Mouse (Mus musculus): ENCODE data around the gene Gse1. TPM values are rescaled to one million over a fixed set of nuclear protein-coding genes. Genes with fewer than 3 reads are reported as not detected.

The Gse1 gene
- polyA plus RNA-seq, 1 experiment from 2014 or later = 6.9 TPM

GRCm38 (mm10) chr8:120412357-120412756 lies 184.1 kb downstream of the Gse1 start:
- Histone ChIP-seq H3K4me3 (replicated peaks; ENCODE audit: low read length) (no peak overlapping the region), H3K27me3 (ENCODE audit: control insufficient read depth, insufficient read depth, low read length) (no peaks in the 10 kb centered on the region), H3K9me3 (replicated peaks; ENCODE audit: control insufficient read depth, low read length) (no peaks in the 10 kb centered on the region), H3K36me3 (ENCODE audit: control insufficient read depth, insufficient read depth, low read length) (no peaks in the 10 kb centered on the region), H3K9ac (ENCODE audit: low read length) (0 out of 2 replicates have a peak overlapping the region, but pooled peaks have one; percentile 44), H3K4me1 (ENCODE audit: control insufficient read depth, insufficient read depth, low read length) (peaks cover 58% of the 10 kb centered on the region), H3K27ac (ENCODE audit: low read length) (no peak overlapping the region), H3K4me2 (ENCODE audit: low read depth, low read length) (no peak overlapping the region)
- no peak for ATAC-seq (ENCODE audit: insufficient read depth, low FRiP score)
- WGBS = 80% methylated on average over 4 of the region's 4 CpGs

- H3K36me3 ChIP-seq (ENCODE audit: control insufficient read depth, insufficient read depth, low read length) = no peaks in the 10 kb centered on the region
- H3K27ac ChIP-seq (ENCODE audit: low read length) = no peak overlapping the region
- H3K4me3 ChIP-seq (replicated peaks; ENCODE audit: low read length) = no peak overlapping the region
- no peaks in the 10 kb centered on the region for H3K9me3 ChIP-seq (replicated peaks; ENCODE audit: control insufficient read depth, low read length)
- H3K27me3 ChIP-seq (ENCODE audit: control insufficient read depth, insufficient read depth, low read length) = no peaks in the 10 kb centered on the region
- WGBS = 70% methylated on average over 29 of the region's 29 CpGs
- no peak overlapping the region for H3K4me2 ChIP-seq (ENCODE audit: low read depth, low read length)
- peaks cover 58% of the 10 kb centered on the region for H3K4me1 ChIP-seq (ENCODE audit: control insufficient read depth, insufficient read depth, low read length)
- H3K9ac ChIP-seq (ENCODE audit: low read length) = no peak overlapping the region
- ATAC-seq (ENCODE audit: insufficient read depth, low FRiP score) = no peak
These were observed 184.8 kb downstream of the Gse1 start for GRCm38 (mm10) chr8:120412911-120413625.

- no peak overlapping the region for H3K27ac ChIP-seq (ENCODE audit: low read length)
- no peaks in the 10 kb centered on the region for H3K36me3 ChIP-seq (ENCODE audit: control insufficient read depth, insufficient read depth, low read length)
- WGBS = 75% methylated on average over 6 of the region's 6 CpGs
- H3K27me3 ChIP-seq (ENCODE audit: control insufficient read depth, insufficient read depth, low read length) = no peaks in the 10 kb centered on the region
- no peaks in the 10 kb centered on the region for H3K9me3 ChIP-seq (replicated peaks; ENCODE audit: control insufficient read depth, low read length)
- no peak overlapping the region for H3K9ac ChIP-seq (ENCODE audit: low read length)
- ATAC-seq (ENCODE audit: insufficient read depth, low FRiP score) = no peak
- H3K4me3 ChIP-seq (replicated peaks; ENCODE audit: low read length) = no peak overlapping the region
- H3K4me2 ChIP-seq (ENCODE audit: low read depth, low read length) = no peak overlapping the region
- H3K4me1 ChIP-seq (ENCODE audit: control insufficient read depth, insufficient read depth, low read length) = peaks cover 58% of the 10 kb centered on the region
These were observed 185.4 kb downstream of the Gse1 start for GRCm38 (mm10) chr8:120413626-120413988.

- 76% methylated on average over 4 of the region's 4 CpGs for WGBS
- Histone ChIP-seq H3K36me3 (ENCODE audit: control insufficient read depth, insufficient read depth, low read length) (no peaks in the 10 kb centered on the region), H3K9ac (ENCODE audit: low read length) (no peak overlapping the region), H3K27me3 (ENCODE audit: control insufficient read depth, insufficient read depth, low read length) (no peaks in the 10 kb centered on the region), H3K27ac (ENCODE audit: low read length) (no peak overlapping the region), H3K4me2 (ENCODE audit: low read depth, low read length) (no peak overlapping the region), H3K4me3 (replicated peaks; ENCODE audit: low read length) (no peak overlapping the region), H3K4me1 (ENCODE audit: control insufficient read depth, insufficient read depth, low read length) (peaks cover 55% of the 10 kb centered on the region), H3K9me3 (replicated peaks; ENCODE audit: control insufficient read depth, low read length) (no peaks in the 10 kb centered on the region)
- ATAC-seq (ENCODE audit: insufficient read depth, low FRiP score) = no peak
These were observed 186.0 kb downstream of the Gse1 start for GRCm38 (mm10) chr8:120414216-120414615.

- H3K9me3 ChIP-seq (replicated peaks; ENCODE audit: control insufficient read depth, low read length) = no peaks in the 10 kb centered on the region
- ATAC-seq (ENCODE audit: insufficient read depth, low FRiP score) = no peak
- no peak overlapping the region for H3K4me2 ChIP-seq (ENCODE audit: low read depth, low read length)
- H3K27me3 ChIP-seq (ENCODE audit: control insufficient read depth, insufficient read depth, low read length) = no peaks in the 10 kb centered on the region
- peaks cover 51% of the 10 kb centered on the region for H3K4me1 ChIP-seq (ENCODE audit: control insufficient read depth, insufficient read depth, low read length)
- WGBS = 68% methylated on average over 11 of the region's 11 CpGs
- peak overlapping the region; percentile 98 for H3K27ac ChIP-seq (ENCODE audit: low read length)
- H3K9ac ChIP-seq (ENCODE audit: low read length) = peak overlapping the region; percentile 68; the same call in 1 of the 2 replicates
- H3K4me3 ChIP-seq (replicated peaks; ENCODE audit: low read length) = no peak overlapping the region
- H3K36me3 ChIP-seq (ENCODE audit: control insufficient read depth, insufficient read depth, low read length) = no peaks in the 10 kb centered on the region
These were observed 187.2 kb downstream of the Gse1 start for GRCm38 (mm10) chr8:120415474-120415873.

GRCm38 (mm10) chr8:120416173-120416521 lies 187.9 kb downstream of the Gse1 start:
- H3K9ac ChIP-seq (ENCODE audit: low read length) = peak overlapping the region; percentile 68
- peaks cover 54% of the 10 kb centered on the region for H3K4me1 ChIP-seq (ENCODE audit: control insufficient read depth, insufficient read depth, low read length)

GRCm38 (mm10) chr8:120416522-120417394 lies 188.5 kb downstream of the Gse1 start:
- ATAC-seq (ENCODE audit: insufficient read depth, low FRiP score) = peak; percentile 89
- peak overlapping the region; percentile 17 for H3K4me3 ChIP-seq (replicated peaks; ENCODE audit: low read length)
- H3K27me3 ChIP-seq (ENCODE audit: control insufficient read depth, insufficient read depth, low read length) = no peaks in the 10 kb centered on the region
- no peaks in the 10 kb centered on the region for H3K9me3 ChIP-seq (replicated peaks; ENCODE audit: control insufficient read depth, low read length)
- H3K4me1 ChIP-seq (ENCODE audit: control insufficient read depth, insufficient read depth, low read length) = peaks cover 57% of the 10 kb centered on the region
- no peaks in the 10 kb centered on the region for H3K36me3 ChIP-seq (ENCODE audit: control insufficient read depth, insufficient read depth, low read length)
- H3K4me2 ChIP-seq (ENCODE audit: low read depth, low read length) = peak overlapping the region; percentile 47
- WGBS = 5% methylated on average over 33 of the region's 33 CpGs
- peak overlapping the region; percentile 98 for H3K27ac ChIP-seq (ENCODE audit: low read length)
- peak overlapping the region; percentile 68 for H3K9ac ChIP-seq (ENCODE audit: low read length)

More at GRCm38 (mm10) chr8:120416173-120416521, 187.9 kb downstream of the Gse1 start:
- Histone ChIP-seq H3K36me3 (ENCODE audit: control insufficient read depth, insufficient read depth, low read length) (no peaks in the 10 kb centered on the region), H3K9me3 (replicated peaks; ENCODE audit: control insufficient read depth, low read length) (no peaks in the 10 kb centered on the region), H3K27ac (ENCODE audit: low read length) (peak overlapping the region; percentile 98), H3K27me3 (ENCODE audit: control insufficient read depth, insufficient read depth, low read length) (no peaks in the 10 kb centered on the region), H3K4me3 (replicated peaks; ENCODE audit: low read length) (peak overlapping the region; percentile 17), H3K4me2 (ENCODE audit: low read depth, low read length) (peak overlapping the region; percentile 47)
- WGBS = 30% methylated on average over 8 of the region's 8 CpGs
- peak; percentile 3; the same call in 1 of the 2 replicates for ATAC-seq (ENCODE audit: insufficient read depth, low FRiP score)

- Histone ChIP-seq H3K9ac (ENCODE audit: low read length) (no peak overlapping the region), H3K4me1 (ENCODE audit: control insufficient read depth, insufficient read depth, low read length) (peaks cover 54% of the 10 kb centered on the region), H3K9me3 (replicated peaks; ENCODE audit: control insufficient read depth, low read length) (no peaks in the 10 kb centered on the region), H3K27me3 (ENCODE audit: control insufficient read depth, insufficient read depth, low read length) (no peaks in the 10 kb centered on the region), H3K27ac (ENCODE audit: low read length) (no peak overlapping the region; the same call in 1 of the 2 replicates), H3K4me2 (ENCODE audit: low read depth, low read length) (no peak overlapping the region), H3K36me3 (ENCODE audit: control insufficient read depth, insufficient read depth, low read length) (no peaks in the 10 kb centered on the region), H3K4me3 (replicated peaks; ENCODE audit: low read length) (no peak overlapping the region)
- no peak for ATAC-seq (ENCODE audit: insufficient read depth, low FRiP score)
- WGBS = 45% methylated on average over 5 of the region's 5 CpGs
These were observed 189.9 kb downstream of the Gse1 start for GRCm38 (mm10) chr8:120418188-120418587.

- ATAC-seq (ENCODE audit: insufficient read depth, low FRiP score) = no peak
- WGBS = 84% methylated on average over 9 of the region's 9 CpGs
- peaks cover 65% of the 10 kb centered on the region for H3K4me1 ChIP-seq (ENCODE audit: control insufficient read depth, insufficient read depth, low read length)
- no peak overlapping the region for H3K27ac ChIP-seq (ENCODE audit: low read length)
- no peaks in the 10 kb centered on the region for H3K9me3 ChIP-seq (replicated peaks; ENCODE audit: control insufficient read depth, low read length)
- no peak overlapping the region for H3K9ac ChIP-seq (ENCODE audit: low read length)
- H3K4me2 ChIP-seq (ENCODE audit: low read depth, low read length) = no peak overlapping the region
- H3K4me3 ChIP-seq (replicated peaks; ENCODE audit: low read length) = no peak overlapping the region
- H3K36me3 ChIP-seq (ENCODE audit: control insufficient read depth, insufficient read depth, low read length) = no peaks in the 10 kb centered on the region
- H3K27me3 ChIP-seq (ENCODE audit: control insufficient read depth, insufficient read depth, low read length) = no peaks in the 10 kb centered on the region
These were observed 191.4 kb downstream of the Gse1 start for GRCm38 (mm10) chr8:120419675-120420074.

All from stomach, embryonic 16.5 days (tissue).